Mouse (Mus musculus) embryo, embryonic 11.5 days (tissue): ENCODE measurements around the gene Rassf3.

Experiments used
- DNase-seq: peaks from one replicate; pipeline ENCODE4 v3.0.0-alpha.2; 2012; ENCODE audit warnings: low read depth, low spot score

The Rassf3 gene

DNA sequence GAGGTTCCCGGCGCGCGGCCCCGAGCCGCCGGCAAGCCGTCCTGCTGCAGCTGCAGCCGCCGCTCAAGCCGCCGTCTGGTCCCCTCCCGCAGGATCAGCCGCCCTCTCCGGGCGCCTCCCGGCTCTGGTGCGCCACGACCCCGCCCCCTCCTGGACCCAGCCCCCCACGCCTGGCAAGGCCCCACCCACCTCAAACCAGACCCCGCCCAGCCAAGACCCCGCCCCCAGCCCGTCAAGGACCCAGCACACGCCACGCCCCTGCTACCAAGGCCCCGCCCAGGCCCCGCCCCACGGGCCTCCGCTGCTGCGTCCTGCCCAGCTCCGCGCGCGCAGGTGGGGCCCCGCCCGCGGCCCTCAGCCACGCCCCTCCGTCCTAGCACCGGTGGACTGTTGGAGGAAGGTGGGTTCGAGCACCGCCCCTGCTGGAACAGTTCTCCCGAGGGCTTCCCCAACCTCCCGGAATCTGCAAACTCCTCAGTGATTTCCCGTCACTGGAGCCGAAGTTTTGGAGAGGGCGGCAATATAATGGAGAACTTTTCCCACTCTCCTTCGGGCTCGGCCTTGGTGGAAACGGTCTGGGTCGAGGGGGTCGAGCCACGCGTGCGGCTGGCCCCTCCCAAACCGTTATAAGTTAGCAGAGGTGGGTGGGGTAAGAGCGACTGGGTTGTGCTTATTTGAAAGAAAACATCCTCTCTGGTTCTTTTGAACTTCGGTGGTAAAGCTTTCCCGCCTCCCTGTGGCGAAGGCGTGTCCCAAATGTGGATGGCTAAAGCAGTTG, at the start of gene Rassf3:
TSS of gene Rassf3 (minus strand) at position 158 of the 778 bp plus-strand sequence.
- peak; percentile 91 for DNase-seq

DNA sequence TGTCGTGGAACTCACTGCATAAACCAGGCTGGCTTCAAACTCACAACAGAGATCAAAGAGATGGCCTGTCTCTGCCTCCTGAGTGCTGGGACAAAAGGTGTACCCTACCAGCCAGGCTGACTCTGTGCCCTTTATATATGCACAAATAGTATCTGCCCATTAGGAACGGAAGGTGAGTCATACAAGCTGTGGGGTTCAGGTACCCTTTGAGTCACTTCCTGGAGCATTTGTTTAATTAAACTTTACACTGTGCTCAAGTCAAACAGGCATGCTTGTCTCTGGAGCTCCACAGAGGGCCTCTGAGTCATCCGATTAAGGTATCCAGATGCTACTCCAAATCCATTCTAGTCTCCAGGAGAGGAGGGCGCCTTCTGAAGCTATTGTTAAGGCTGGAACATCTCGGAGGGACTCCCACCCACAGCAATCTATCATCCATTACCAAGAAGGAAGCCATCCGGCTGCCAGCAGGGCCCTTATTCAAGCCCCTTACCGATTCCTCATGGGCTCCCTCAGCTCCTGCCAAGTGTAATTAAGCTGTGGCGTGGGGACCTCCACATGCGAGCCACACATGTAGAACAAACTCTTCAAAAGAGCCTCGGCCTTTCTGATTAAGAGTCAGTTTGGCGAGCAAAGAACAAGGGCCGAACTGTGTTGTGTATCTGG, 44.9 kb upstream of the Rassf3 start:
- no peak for DNase-seq

DNA sequence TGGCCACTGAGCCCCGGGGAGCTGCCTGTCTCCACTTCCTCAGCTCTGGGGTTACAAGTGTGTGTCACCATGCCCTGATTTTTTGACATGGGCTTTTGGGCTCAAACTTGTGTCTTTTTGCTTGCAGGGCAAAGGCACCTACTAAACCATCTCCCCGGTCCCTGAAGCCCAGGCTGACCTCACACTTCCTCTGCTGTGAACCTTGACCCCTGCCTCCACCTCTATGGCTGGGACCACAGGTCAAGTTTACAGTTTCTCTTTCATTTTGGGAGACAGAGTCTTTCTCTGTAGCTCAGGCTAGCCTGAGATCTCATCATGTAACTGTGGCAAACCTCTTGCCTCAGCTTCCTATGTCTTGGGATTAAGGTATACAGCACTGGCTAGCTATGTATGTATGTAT, 43.6 kb upstream of the Rassf3 start:
- no peak for DNase-seq

DNA sequence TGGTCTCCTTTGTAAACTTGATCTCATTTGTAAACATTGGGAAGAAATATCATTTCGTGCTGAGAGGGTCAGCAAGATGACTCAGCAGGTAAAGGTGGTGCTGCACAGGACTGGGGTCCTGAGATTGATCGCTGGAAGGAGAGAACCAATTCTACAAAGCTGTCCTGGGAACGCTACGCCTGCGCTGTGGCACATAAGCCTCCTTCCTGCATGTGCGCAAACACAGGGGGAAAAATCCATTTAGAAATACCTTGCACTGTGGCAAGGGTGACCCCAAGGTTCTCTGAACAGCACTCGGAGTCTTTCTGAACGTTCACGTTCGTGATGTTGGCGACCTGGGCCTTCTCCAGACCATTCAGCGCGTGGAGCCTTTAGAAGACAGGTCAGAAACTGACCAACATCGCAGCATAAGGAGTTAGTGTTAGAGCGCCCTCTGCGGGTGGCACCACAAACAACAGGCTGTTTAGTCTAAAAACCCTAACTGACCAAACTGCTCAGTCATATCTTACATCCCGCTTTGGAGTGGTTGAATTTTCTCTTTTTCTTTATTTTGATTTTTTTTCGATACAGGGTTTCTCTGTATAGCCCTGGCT, 40.0 kb upstream of the Rassf3 start:
- peak; percentile 76 for DNase-seq

DNA sequence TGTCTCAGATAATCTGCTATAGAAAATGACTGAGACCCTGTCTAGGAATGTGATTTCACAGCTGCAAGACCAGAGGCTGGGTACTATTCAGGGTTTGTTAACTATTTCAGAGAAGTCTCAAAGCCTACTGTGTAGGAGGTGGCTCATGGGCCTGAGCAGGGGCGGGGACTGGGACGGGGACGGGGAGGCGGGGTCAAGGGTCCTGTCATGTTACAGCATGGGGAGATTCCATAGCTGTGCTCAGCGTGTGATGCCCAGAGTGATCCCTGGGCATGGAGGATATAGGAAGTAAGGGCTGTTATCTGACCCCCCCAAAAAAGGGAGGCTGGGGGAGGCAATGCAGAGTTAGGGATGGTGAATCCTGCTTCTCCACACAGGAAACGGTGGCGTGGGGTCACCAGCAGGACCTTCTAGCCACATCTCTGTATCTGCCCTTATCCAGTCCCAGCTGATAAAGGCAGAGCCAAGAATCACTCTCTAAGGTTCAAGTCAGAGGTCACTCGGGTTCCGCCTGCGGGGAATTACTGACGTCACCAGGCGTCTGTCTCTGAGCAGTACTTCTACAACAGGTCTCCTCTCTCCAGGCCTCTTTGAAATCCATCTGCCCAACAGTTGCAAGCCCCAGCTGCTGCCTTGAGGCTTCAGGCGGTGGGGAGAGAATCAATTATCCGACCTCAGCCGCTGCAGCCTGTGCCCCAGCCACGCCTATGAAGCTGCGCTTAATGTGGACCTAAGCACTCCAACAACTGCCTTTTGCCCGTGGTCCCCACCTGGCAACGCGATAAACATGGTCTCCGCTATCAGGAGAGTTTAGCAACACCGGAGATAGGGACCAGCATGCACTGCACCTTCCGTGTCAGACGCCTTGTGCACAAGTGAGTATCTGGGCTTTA, 33.9 kb upstream of the Rassf3 start:
- no peak for DNase-seq

DNA sequence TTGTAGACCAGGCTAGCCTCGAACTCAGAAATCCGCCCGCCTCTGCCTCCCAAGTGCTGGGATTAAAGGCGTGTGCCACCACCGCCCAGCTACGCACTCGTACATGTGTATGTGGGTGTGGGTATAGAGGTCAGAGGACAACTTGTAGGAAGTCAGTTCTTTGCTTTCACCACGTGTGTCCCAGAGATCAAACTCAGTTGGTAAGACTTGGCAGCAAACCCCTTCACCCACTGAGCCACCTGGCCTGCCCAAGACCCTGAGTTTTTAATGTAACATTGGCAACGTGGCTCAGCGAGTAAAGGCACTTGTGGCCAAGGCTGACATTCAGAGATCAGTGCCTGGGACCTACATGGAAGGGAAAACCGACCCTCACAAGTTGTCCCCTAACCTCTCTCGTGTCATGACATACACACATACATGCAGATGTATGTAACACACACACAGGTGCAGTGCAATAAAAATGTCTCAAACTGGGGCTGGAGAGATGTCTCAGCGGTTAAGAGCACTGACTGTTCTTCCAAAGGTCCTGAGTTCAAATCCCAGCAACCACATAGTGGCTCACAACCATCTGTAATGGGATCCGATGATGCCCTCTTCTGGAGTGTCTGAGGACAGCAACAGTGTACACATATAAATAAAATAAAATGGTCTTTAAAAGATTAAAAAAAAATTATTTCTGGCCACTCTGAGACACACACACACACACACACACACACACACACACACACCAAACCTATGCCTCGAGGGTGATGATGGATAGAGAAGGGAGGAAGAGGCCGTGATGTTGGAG, 31.8 kb upstream of the Rassf3 start:
- no peak for DNase-seq

DNA sequence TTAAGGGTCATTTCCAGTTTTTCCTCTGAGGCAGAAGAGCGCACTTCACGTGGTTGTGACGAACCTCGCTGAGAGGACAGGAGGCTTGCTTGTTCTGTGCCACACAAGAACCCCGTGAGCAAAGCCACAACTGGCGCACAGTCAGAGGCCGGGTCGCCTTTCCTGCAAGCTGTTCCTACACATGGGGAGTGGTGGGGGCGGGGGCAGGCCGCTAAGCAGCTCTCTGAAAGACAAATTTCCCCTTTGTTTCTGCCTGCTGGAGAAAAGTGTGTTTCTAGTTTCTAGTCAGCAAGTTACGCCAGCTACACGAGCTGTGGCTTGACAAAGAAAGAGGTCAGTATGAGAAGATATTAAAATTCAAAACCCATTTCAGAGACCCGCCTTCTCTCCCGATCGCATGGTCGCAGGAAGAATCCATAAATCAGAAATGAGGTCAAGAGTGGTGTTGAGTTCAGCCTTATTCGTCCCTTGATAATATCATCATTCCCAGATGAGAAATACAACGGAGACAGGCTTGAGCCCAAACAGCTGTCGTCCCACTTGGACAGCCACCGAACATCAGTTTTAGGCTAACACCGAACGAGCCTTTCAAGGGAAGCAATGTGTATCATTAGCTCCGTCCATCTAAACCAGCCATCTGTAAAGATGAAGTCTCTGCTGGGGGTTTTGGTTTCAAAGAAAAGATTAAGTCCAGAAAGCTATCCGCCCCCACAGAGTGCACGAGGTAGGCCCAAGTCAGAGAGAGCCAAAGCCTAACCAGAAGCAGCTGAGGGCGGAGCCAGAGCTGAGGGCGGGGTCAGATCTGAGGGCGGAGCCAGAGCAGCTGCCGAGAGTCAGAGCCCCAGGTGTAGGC, 30.8 kb upstream of the Rassf3 start:
- peak; percentile 57 for DNase-seq

DNA sequence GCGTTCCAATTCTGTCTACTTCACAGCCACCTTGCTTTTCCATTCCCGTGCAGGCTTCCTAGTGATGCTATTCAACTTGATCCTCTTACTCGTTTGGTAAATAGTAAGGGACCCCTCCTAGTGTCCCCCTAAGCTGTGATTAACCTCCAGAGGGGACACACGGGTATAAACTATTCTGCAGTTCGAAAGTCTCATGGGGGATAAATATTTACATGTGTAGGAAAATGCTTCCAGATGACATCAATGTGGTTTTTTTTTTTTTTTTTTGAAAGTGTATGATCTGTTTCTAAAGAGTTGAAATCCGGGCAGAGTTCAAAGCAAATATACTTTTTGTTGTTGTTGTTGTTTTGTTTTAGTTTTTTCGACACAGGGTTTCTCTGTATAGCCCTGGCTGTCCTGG, 29.8 kb upstream of the Rassf3 start:
- DNase-seq: no peak

DNA sequence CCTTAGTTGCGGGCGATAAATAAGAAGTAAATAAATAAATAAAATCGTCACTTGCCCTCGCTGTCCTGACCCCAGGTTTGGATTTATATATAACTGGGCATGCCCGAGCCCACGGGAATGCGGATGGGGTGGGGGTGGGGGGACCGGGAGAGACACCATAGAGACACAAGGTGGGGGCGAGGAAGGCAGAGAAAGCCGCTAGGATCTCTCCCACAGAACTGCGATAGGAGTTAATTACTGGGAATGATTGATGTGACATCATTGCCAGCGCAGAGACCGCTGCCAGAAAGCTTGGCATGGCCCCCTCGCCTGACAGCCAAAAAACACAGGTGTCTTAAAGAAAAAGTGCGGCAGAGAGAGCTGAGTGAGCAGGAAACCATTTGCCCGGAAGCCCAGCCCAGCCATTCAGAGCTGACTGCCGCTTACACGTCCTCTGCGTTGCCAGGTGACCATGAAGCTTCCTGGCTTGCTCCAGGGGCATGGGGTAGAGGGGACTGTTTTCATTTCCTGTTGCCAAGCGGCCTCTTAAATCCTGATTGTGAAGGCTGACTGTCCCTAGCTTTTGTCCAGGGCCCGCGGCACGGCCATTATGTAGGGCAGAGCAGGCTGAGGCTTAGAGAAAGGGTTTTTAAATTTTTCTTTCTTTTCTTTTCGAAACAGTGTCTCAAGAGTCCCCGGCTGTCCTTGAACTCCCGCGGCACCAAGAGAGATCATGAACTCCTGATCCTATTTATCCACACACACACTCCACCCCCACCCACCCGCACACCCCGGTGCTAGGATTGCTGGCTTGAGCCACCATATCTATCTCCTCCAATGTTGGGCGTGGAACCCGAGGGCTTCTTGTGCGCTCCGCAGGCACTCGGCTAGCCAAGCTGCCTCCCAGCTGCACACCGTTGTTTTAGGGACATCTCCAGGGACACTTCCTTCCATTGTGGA, 29.1 kb upstream of the Rassf3 start:
- no peak for DNase-seq

DNA sequence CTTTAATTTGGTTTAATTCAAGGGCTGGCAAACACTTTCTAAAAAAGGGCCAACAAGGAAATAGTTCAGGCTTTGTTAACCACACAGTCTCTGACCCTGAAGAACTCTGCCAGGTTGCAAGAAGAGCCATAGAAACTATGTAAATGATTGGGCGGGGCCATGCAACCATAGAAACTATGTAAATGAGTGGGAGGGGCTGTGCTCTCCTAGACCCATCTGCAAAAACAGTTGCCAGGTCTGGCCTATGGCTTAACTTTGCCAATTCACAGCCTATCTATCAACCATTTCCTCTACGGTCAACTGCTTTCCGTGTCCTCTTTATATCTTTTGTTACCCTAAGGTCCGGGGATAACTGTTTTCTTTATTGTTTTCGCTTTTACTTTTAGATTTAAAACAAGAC, 25.0 kb upstream of the Rassf3 start:
- no peak for DNase-seq

DNA sequence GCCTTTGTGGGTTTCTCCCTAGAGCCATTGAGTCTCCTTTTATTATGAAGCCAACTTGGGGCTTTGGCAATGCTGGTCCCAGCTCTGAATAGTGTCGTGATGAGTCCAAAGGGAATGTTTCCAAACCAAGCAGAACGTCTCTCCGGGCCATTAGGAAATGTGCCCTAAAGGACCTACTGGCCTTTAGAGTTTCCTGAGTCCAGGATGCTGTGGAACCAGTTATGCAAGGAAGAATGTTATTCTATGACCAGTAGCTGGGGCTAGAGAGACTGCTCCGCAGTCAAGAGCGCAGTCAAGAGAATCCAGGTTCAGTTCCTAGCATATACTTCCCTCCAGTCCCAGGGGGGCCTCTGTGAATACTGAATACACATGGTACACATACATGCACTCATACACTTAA, 23.9 kb upstream of the Rassf3 start:
- no peak for DNase-seq

DNA sequence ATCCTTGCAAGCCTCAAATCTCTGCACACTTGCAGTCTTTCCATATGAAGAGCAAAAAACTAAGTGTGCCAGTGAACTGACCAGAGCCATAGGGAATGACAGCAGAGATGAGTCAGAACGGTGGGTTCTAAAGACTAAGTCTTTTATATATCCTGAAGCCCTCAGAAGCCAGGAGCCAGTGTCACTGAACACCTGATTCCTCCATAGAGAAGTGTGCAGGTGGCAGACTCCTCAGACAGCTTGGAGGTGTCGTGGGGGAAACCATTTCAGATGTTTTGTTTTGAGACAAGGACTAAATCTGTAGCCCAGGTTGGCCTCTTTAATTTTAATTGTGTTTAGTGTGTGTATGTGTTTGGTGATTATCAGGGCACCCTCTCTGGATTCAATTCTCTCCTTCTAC, 22.9 kb upstream of the Rassf3 start:
- no peak for DNase-seq

DNA sequence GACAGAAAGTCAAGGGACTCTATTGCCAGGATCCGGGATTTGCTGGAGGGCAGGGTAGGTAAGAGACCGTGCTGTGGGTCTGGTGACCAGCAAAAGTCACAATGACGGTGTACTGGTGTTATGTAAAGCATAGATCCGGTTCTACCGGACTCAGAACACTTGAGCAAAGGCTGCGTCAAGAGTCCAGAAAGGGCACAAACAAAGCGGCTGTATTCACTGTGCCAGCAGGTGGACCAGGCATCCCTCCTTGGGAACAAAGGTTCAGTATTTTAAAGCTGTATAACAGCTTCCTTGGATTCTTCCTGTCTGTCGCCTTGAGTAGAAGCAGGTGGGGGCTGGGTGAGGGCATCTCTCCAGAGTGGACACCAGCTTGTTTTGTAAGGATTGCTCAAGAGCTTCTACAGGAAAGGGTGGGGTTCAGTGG, 22.3 kb upstream of the Rassf3 start:
- no peak for DNase-seq

DNA sequence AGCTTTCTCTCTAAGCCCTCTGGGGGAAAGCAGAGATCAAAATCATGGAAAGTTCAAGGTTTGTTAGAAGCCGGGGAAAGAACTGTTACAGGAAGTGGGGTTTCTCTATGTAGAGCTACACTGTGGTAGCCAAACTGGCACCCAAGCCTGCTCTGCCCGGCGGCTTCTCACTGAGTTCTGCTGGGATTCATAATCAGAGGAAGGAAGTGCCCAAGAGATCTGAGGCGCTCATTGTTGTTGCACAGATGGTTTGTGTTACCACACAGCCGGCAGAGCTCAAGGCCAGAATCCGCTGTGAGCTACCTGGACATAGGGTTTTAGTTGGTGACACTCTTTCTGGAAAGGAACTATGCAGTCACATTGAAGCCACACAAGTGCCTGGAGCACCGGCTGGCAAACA, 21.8 kb upstream of the Rassf3 start:
- DNase-seq: no peak

DNA sequence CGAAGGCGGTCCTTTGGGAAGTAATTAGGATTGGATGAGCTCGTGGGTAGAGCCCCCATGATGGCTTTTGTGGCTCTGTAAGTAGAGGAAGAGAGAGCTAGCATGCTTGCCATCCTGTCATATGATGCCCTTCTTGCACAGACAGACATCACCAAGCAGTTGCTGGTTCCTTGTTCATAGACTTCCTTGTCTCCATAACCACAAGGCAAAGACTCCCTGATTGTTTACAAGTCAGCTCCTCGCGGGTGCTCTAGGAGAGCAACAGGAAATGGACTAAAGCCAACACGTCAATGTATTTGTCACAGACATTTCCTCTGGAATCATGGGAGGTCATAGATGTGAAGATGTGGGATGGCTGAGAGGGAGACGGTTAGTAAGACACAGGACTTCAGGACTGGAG, 20.5 kb upstream of the Rassf3 start:
- no peak for DNase-seq

DNA sequence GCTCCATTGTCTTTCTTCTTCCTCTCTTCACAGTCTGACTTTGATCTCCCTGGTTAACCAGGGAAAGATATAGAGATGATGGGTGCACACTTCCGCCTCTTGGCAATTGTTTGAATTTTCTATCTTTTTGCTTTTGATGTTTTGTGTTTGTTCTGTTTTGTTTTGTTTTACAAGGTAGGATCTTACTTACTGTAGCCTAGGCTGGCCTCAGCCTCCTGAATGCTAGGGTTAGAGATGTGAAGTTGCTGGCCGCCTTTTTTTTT, 17.9 kb upstream of the Rassf3 start:
- no peak for DNase-seq

DNA sequence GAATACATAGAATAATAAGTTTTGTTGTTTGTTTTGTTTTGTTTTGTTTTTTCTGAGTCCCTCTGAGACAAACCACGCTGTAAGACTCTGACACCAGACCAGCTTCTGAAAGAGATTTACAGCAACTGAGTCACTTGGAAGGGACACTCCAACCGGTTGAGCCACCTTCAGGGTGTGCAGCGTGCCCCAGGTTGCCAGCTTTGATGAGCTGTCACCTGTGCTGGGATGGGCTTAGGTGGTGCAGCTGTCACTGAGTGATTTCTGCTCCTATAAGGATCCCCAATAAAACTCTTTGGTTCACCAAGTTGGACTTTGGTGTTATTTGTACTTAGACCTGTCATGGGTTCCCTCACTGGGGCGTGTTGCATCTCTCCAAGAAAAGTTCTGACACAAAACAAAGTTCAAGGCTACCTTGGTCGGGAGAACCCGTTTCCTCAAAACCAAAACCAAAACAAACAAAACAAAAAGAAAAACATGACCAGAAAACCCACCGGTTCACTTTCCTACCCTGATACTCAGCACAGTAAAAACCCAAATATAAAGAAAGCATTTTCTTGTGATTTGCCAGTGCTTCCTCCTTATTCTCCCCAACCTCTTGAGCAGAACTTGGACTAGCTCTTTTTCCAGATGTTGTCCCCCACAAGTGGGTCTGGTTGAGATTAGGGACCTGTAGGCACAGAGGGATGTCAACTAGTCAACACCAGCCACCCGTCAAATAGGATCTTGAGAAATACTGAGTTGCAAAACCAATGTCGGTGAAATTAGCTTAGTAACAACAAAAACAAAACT, 17.4 kb upstream of the Rassf3 start:
- DNase-seq: no peak

DNA sequence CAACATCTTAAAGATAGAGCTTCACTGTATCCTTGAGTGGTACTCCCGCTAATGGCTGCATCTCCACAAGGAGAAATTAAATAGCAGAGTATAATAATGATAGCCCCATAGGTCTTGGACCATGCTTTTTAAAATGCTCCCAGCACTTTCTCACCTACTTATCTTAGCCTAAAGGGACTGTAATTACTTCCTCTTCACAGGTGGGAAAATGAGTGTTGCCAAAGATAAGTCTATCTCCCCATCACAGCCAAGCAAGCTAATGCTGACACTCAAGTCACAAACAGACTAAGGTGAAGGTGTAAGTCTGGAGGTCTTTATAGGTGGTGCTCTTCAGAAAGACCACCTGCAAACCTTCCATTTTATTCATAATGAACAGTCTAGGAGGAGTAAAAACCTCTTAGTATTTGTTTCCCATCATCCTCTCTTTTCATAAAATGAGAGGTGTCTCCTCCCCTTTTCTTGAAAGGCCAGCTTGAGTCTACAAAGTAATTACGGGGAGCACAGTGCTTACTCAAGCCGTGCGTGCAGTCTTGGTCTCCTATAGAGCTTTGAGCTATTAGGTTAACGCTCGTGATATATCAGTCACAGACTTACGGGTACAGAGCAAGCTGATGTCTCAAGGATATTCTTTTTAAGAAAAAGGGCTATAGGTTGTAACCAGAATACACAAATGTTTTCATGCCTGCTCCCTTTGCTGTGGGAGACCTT, 16.6 kb upstream of the Rassf3 start:
- DNase-seq: no peak
